Mouse (Mus musculus) small intestine, adult 2 months (tissue): ENCODE measurements around the gene Ercc8. TPM values are rescaled to one million over a fixed set of nuclear protein-coding genes. Genes with fewer than 3 reads are reported as not detected.

Source experiments
- H3K27ac ChIP-seq: fragments of 200-500 bp; 2 replicates; pipeline ENCODE4 v1.5.1; 2012; ENCODE audit warnings: low read depth, low read length, control low read depth, inconsistent platforms; ENCODE audit not compliant: insufficient read depth
- H3K27me3 ChIP-seq: fragments of 200-500 bp; 2 replicates; pipeline ENCODE4 v1.6.1; 2012; ENCODE audit warnings: mild to moderate bottlenecking, moderate library complexity, low read length, inconsistent platforms; ENCODE audit not compliant: control insufficient read depth, insufficient read depth
- H3K36me3 ChIP-seq: fragments of 200-500 bp; 2 replicates; pipeline ENCODE4 v1.6.1; 2012; ENCODE audit warnings: mild to moderate bottlenecking, low read length, control low read depth, inconsistent platforms; ENCODE audit not compliant: control insufficient read depth, insufficient read depth
- H3K4me1 ChIP-seq: fragments of 200-500 bp; 2 replicates; pipeline ENCODE4 v1.6.1; 2012; ENCODE audit warnings: low read length, inconsistent platforms, mixed read lengths; ENCODE audit not compliant: control insufficient read depth, insufficient read depth, insufficient read length
- H3K4me3 ChIP-seq: fragments of 200-500 bp; 2 replicates; pipeline ENCODE4 v1.5.1; 2012; ENCODE audit warnings: low read depth, mild to moderate bottlenecking, control low read depth, inconsistent platforms, low read length, moderate library complexity
- CTCF ChIP-seq: fragments of 200-500 bp; IDR thresholded peaks from 2 replicates; pipeline ENCODE4 v1.5.1; 2012; ENCODE audit warnings: low read depth, mild to moderate bottlenecking, control low read depth, inconsistent platforms, low read length, moderate library complexity, mixed read lengths; ENCODE audit not compliant: insufficient replicate concordance, insufficient read length; ENCODE audit errors: extremely low read depth
- POLR2A ChIP-seq: fragments of 200-500 bp; IDR thresholded peaks from 2 replicates; pipeline ENCODE4 v1.6.1; 2012; ENCODE audit warnings: low read depth, mild to moderate bottlenecking, control low read depth, inconsistent platforms, low read length, moderate library complexity
- WGBS: fragments of 180-500 bp; shearing (Covaris S2); methylation state at CpG from one replicate; pipeline ENCODE4 v1.1.7; 2018; 5-methylcytosine and 5-hydroxymethylcytosine counted together
- polyA plus RNA-seq: library from polyadenylated mRNA; depleted of rRNA; stranded (reverse); fragments of >200 nt; gene quantifications from 2 replicates; pipeline ENCODE4 v1.2.3, GENCODE M21; 2012

Gene Ercc8
- polyA plus RNA-seq, 1 experiment: 5.0 TPM

GRCm38 (mm10) chr13:108132031-108132819, 26.3 kb upstream of the Ercc8 start:
- H3K4me3 ChIP-seq: no peak overlapping the region
- H3K27ac ChIP-seq: no peak overlapping the region
- no peaks in the 10 kb centered on the region for H3K36me3 ChIP-seq
- WGBS: 73% methylated on average over 6 of the region's 6 CpGs
- no peaks in the 10 kb centered on the region for H3K4me1 ChIP-seq
- no peaks in the 10 kb centered on the region for H3K27me3 ChIP-seq
- no peak for TF ChIP-seq POLR2A

- TF ChIP-seq CTCF: no peak
- TF ChIP-seq POLR2A: no peak
- H3K36me3 ChIP-seq: no peaks in the 10 kb centered on the region
- H3K27ac ChIP-seq: no peak overlapping the region
- WGBS: 86% methylated on average over 6 of the region's 6 CpGs
- H3K4me3 ChIP-seq: no peak overlapping the region
- no peaks in the 10 kb centered on the region for H3K4me1 ChIP-seq
- H3K27me3 ChIP-seq: no peaks in the 10 kb centered on the region
Measured at GRCm38 (mm10) chr13:108135617-108136016, 22.9 kb upstream of the Ercc8 start.

GRCm38 (mm10) chr13:108138403-108138977, 20.0 kb upstream of the Ercc8 start:
- no peak overlapping the region for H3K4me3 ChIP-seq
- H3K36me3 ChIP-seq: no peaks in the 10 kb centered on the region
- TF ChIP-seq POLR2A: no peak
- no peak overlapping the region for H3K27ac ChIP-seq
- no peaks in the 10 kb centered on the region for H3K4me1 ChIP-seq
- WGBS: 81% methylated on average over 5 of the region's 5 CpGs
- H3K27me3 ChIP-seq: no peaks in the 10 kb centered on the region

GRCm38 (mm10) chr13:108144086-108144485, 14.4 kb upstream of the Ercc8 start:
- Histone ChIP-seq H3K4me1 (no peaks in the 10 kb centered on the region), H3K36me3 (no peaks in the 10 kb centered on the region), H3K4me3 (no peak overlapping the region), H3K27ac (no peak overlapping the region), H3K27me3 (no peaks in the 10 kb centered on the region)
- TF ChIP-seq POLR2A (no peak), CTCF (no peak)
- 93% methylated on average over 8 of the region's 8 CpGs for WGBS

- Histone ChIP-seq H3K36me3 (no peaks in the 10 kb centered on the region), H3K27me3 (no peaks in the 10 kb centered on the region), H3K4me1 (peaks cover 3% of the 10 kb centered on the region; the same call in 1 of the 2 replicates), H3K4me3 (no peak overlapping the region), H3K27ac (no peak overlapping the region)
- no peak for TF ChIP-seq CTCF
- no peak for TF ChIP-seq POLR2A
Measured at GRCm38 (mm10) chr13:108151782-108152181, 6.7 kb upstream of the Ercc8 start.

- 24% methylated on average over 8 of the region's 8 CpGs for WGBS
- peaks cover 3% of the 10 kb centered on the region; the same call in 1 of the 2 replicates for H3K4me1 ChIP-seq
- no peak for TF ChIP-seq CTCF
- TF ChIP-seq POLR2A: no peak
- no peaks in the 10 kb centered on the region for H3K36me3 ChIP-seq
- no peak overlapping the region for H3K4me3 ChIP-seq
- H3K27me3 ChIP-seq: no peaks in the 10 kb centered on the region
- H3K27ac ChIP-seq: no peak overlapping the region
Measured at GRCm38 (mm10) chr13:108152650-108153372, 5.7 kb upstream of the Ercc8 start.

- peaks cover 10% of the 10 kb centered on the region; the same call in 1 of the 2 replicates for H3K4me1 ChIP-seq
- 0 out of 2 replicates have a peak, but pooled peaks cover 2% of the 10 kb centered on the region for H3K36me3 ChIP-seq
- 80% methylated on average over 2 of the region's 2 CpGs for WGBS
- no peak overlapping the region for H3K4me3 ChIP-seq
- no peaks in the 10 kb centered on the region for H3K27me3 ChIP-seq
- TF ChIP-seq POLR2A: no peak
- no peak for TF ChIP-seq CTCF
- H3K27ac ChIP-seq: no peak overlapping the region
Measured at GRCm38 (mm10) chr13:108157156-108157555, 1.4 kb upstream of the Ercc8 start.
